Mouse (Mus musculus) urinary bladder, postnatal 25 days (tissue): ENCODE data around the gene Zc3h8.

Experiments used
- DNase-seq: peaks from one replicate; pipeline ENCODE4 v3.0.0; 2022; ENCODE audit warnings: low spot score

Gene Zc3h8

GRCm38 (mm10) chr2:128890661-128891335, 53.1 kb downstream of the Zc3h8 start:
- no peak for DNase-seq

GRCm38 (mm10) chr2:128887866-128888550, 55.9 kb downstream of the Zc3h8 start:
- no peak for DNase-seq

GRCm38 (mm10) chr2:128885225-128885811, 58.6 kb downstream of the Zc3h8 start:
- DNase-seq: no peak

GRCm38 (mm10) chr2:128881236-128881635, 62.6 kb downstream of the Zc3h8 start:
- DNase-seq: no peak
